Mouse (Mus musculus) erythroblast, embryonic 14.5 days (primary cell): ENCODE data around the gene Rap1gap2.
A peak's percentile ranks its signal among the peaks of the same experiment; 100 is the strongest.

Experiments used
- GATA1 ChIP-seq: IDR thresholded peaks from 2 replicates; pipeline ENCODE4 v1.6.1; 2012; ENCODE audit warnings: low read length, inconsistent platforms, mixed read lengths
- TAL1 ChIP-seq: IDR thresholded peaks from 3 replicates; pipeline ENCODE4 v1.6.1; 2012; ENCODE audit warnings: low read length, inconsistent platforms, mixed read lengths

DNA sequence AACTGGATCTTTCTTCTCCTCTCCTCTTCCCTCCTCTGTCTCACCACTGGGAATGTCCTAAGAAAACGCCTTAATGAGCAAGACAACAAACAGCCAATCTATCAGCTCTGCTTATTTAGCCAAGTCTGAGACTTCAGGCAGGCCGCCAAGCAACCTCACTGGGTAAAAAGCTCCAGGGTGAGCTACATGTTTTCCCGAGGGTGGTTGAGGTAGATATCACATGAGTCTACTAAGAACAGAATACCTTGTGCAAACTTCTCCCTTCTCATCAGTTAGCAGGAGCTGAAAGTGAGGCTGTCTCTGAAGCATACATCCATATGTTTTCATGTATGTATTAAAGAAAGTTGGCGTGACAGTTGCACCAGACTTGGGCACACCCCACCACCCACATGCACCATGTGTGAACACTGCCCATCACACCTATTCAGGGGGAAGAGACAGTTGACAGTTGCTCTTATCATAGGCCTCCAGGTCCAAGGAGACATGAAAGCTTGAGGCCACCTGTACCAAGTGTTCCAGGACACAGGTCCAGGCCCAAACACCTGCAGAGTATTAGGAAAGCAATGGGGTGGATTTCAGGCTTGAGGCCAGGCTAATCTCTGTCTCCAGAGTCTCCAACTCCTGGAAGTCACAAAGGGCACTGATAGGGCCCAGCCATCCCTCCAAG lies 35.8 kb downstream of the Rap1gap2 start:
- TF ChIP-seq TAL1 (peak; percentile 28; the same call in 1 of the 3 replicates), GATA1 (no peak)
